Mouse (Mus musculus) heart, embryonic 16.5 days (tissue): ENCODE results near the gene Hist1h2bk. TPM values are rescaled to one million over a fixed set of nuclear protein-coding genes. Genes with fewer than 3 reads are reported as not detected.
"Not testable (repeated sequence)": the region's sequence is repeated elsewhere in the genome, so short reads cannot be mapped to it uniquely, and the experiment has no call there.

ENCODE experiments used
- ATAC-seq: fragments of 200-750 bp; cut with Nextera tagmentation; replicated peaks from 2 replicates; pipeline ENCODE4 v1.8.0; 2017; ENCODE audit warnings: moderate number of reproducible peaks; ENCODE audit not compliant: insufficient read depth, low FRiP score; ENCODE audit errors: extremely low read depth
- H3K27ac ChIP-seq: fragments of 300-500 bp; sonication (generic); 2 replicates; pipeline ENCODE4 v1.5.1; 2014; ENCODE audit warnings: mild to moderate bottlenecking, low read length, control low read depth, moderate library complexity
- H3K27me3 ChIP-seq: fragments of 300-500 bp; sonication (generic); 2 replicates; pipeline ENCODE4 v1.6.1; 2014; ENCODE audit warnings: low read length, mixed read lengths; ENCODE audit not compliant: control insufficient read depth, insufficient read depth
- H3K36me3 ChIP-seq: fragments of 300-500 bp; sonication (generic); 2 replicates; pipeline ENCODE4 v1.6.1; 2014; ENCODE audit not compliant: control insufficient read depth, insufficient read depth
- H3K4me1 ChIP-seq: fragments of 300-500 bp; sonication (generic); 2 replicates; pipeline ENCODE4 v1.6.1; 2014; ENCODE audit warnings: low read length, mixed read lengths; ENCODE audit not compliant: control insufficient read depth, insufficient read depth
- H3K4me2 ChIP-seq: fragments of 300-500 bp; sonication (generic); 2 replicates; pipeline ENCODE4 v1.6.1; 2014; ENCODE audit warnings: low read depth, mild to moderate bottlenecking, control low read depth, low read length
- H3K4me3 ChIP-seq: fragments of 300-500 bp; sonication (generic); 2 replicates; pipeline ENCODE4 v1.5.1; 2014; ENCODE audit warnings: mild to moderate bottlenecking, control low read depth, low read length
- H3K9ac ChIP-seq: fragments of 300-500 bp; sonication (generic); 2 replicates; pipeline ENCODE4 v1.6.1; 2014; ENCODE audit warnings: low read length, control low read depth
- H3K9me3 ChIP-seq: fragments of 300-500 bp; sonication (generic); replicated peaks from 2 replicates; pipeline ENCODE4 v1.6.1; 2016; ENCODE audit warnings: low read length; ENCODE audit not compliant: control insufficient read depth
- WGBS: fragments of 180-500 bp; shearing (Covaris S2); extraction: QIAGEN DNeasy Blood & Tissue Kit; methylation state at CpG from one replicate; pipeline ENCODE4 v1.1.7; 2014; 5-methylcytosine and 5-hydroxymethylcytosine counted together
- polyA plus RNA-seq: library from polyadenylated mRNA; unstranded; fragments of >200 nt; fragmentation: Nextera tagmentation; extraction: Ambion mirVana; gene quantifications from 2 replicates; pipeline ENCODE4 v1.2.1, GENCODE M21; 2015

Hist1h2bk gene
- polyA plus RNA-seq, 1 experiment from 2014 or later: 3.1 TPM

GRCm38 (mm10) chr13:22036149-22036956 lies 683 bp downstream of the Hist1h2bk start:
- Histone ChIP-seq H3K4me1 (peaks cover 19% of the 10 kb centered on the region), H3K9me3 (no peaks in the 10 kb centered on the region), H3K4me2 (peak overlapping the region; percentile 58), H3K27me3 (no peaks in the 10 kb centered on the region), H3K4me3 (peak overlapping the region; percentile 38), H3K9ac (peak overlapping the region; percentile 43), H3K27ac (peak overlapping the region; percentile 48), H3K36me3 (no peaks in the 10 kb centered on the region)
- WGBS: 4% methylated on average over 17 of the region's 23 CpGs
- ATAC-seq: peak; percentile 16

DNA sequence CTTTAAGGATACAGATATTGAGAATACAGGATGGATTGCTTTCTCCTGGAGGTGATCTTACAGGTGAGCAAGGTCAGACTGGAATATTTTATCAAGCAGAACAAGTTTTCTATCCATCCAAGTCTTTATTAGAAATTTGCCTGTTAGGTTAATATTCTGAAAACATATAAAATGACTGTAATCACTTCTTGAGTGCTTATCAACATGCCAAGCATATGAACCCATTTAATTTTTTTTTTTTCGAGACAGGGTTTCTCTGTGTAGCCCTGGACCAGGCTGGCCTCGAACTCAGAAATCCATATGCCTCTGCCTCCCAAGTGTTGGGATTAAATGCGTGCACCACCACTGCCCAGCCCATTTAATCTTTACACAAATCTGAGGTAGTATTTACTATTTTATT lies 1.3 kb downstream of the Hist1h2bk start:
- peak overlapping the region; percentile 58 for H3K4me2 ChIP-seq
- H3K27ac ChIP-seq: peak overlapping the region; percentile 48
- 70% methylated on average over 3 of the region's 3 CpGs for WGBS
- H3K27me3 ChIP-seq: no peaks in the 10 kb centered on the region
- H3K9ac ChIP-seq: peak overlapping the region; percentile 43
- H3K9me3 ChIP-seq: no peaks in the 10 kb centered on the region
- peaks cover 21% of the 10 kb centered on the region for H3K4me1 ChIP-seq
- H3K36me3 ChIP-seq: no peaks in the 10 kb centered on the region
- H3K4me3 ChIP-seq: peak overlapping the region; percentile 38; the same call in 1 of the 2 replicates
- ATAC-seq: no peak

DNA sequence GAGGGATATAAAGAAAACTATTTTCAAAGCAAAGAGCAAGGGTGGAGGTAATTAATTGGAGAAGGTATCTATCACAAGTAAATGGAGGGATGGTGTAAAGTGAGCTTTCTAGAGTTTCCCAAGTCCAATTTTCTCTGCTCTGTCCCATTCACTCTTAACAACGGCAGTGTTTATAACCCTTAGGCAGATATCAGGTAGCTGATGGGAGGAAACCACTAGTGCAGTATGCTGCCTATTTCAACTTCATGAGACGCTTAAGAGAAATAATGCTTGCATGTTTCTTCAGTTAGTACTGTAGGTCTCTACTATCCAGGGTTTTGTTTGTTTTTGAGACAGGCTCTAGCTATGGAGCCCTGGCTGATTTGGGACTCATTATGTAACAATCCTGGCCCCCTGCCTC lies 1.7 kb downstream of the Hist1h2bk start:
- Histone ChIP-seq H3K9me3 (no peaks in the 10 kb centered on the region), H3K36me3 (no peaks in the 10 kb centered on the region), H3K27me3 (no peaks in the 10 kb centered on the region), H3K4me1 (peaks cover 25% of the 10 kb centered on the region), H3K9ac (no peak overlapping the region), H3K4me3 (no peak overlapping the region), H3K27ac (no peak overlapping the region), H3K4me2 (no peak overlapping the region)
- no peak for ATAC-seq
- WGBS: 72% methylated on average over 2 of the region's 2 CpGs

- Histone ChIP-seq H3K9ac (no peak overlapping the region), H3K4me3 (no peak overlapping the region), H3K27ac (no peak overlapping the region), H3K36me3 (no peaks in the 10 kb centered on the region), H3K9me3 (no peaks in the 10 kb centered on the region), H3K27me3 (no peaks in the 10 kb centered on the region), H3K4me2 (peak overlapping the region; percentile 62; the same call in 1 of the 2 replicates), H3K4me1 (peaks cover 31% of the 10 kb centered on the region)
- 73% methylated on average over 5 of the region's 5 CpGs for WGBS
- no peak for ATAC-seq
Observed at GRCm38 (mm10) chr13:22039364-22039763, 3.7 kb downstream of the Hist1h2bk start.

- peaks cover 28% of the 10 kb centered on the region for H3K4me1 ChIP-seq
- 11% methylated on average over 2 of the region's 2 CpGs for WGBS
- ATAC-seq: no peak
- H3K9ac ChIP-seq: peak overlapping the region; percentile 18; the same call in 1 of the 2 replicates
- peak overlapping the region; percentile 55 for H3K4me3 ChIP-seq
- peak overlapping the region; percentile 62 for H3K4me2 ChIP-seq
- H3K9me3 ChIP-seq: no peaks in the 10 kb centered on the region
- H3K27ac ChIP-seq: peak overlapping the region; percentile 81
- H3K27me3 ChIP-seq: no peaks in the 10 kb centered on the region
- H3K36me3 ChIP-seq: no peaks in the 10 kb centered on the region
Observed at GRCm38 (mm10) chr13:22039951-22040463, 4.3 kb downstream of the Hist1h2bk start.

DNA sequence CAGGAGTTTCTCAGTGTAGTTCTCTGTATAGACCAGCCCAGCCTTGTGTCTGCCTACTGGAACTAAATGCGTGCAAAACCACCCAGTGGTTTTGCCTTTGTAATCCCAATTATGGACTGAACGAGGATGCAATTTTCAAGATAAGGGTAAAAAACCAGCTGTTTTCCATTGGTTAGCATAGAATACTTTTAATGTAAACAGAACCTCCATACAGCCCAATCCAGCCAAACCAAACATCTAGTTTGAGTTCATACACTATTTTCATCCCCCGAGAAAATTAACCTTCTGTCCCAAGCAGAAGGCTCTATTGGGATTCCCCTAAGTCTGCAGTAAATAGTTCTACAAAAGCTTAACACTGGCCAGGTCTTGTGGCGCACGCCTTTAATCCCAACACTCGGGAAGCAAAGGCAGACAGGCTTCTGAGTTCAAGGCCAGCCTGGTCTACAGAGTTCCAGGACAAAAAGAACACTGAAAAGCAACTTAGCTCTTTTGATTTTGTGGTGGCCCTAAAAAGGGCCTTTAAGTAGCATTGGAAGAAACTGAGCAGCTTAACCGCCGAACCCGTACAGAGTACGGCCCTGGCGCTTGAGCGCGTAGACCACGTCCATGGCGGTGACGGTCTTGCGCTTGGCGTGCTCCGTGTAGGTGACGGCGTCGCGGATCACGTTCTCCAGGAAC lies 4.9 kb downstream of the Hist1h2bk start:
- Histone ChIP-seq H3K36me3 (no peaks in the 10 kb centered on the region), H3K4me1 (peaks cover 28% of the 10 kb centered on the region), H3K27ac (peak overlapping the region; percentile 81), H3K4me3 (peak overlapping the region; percentile 55), H3K9me3 (no peaks in the 10 kb centered on the region), H3K27me3 (no peaks in the 10 kb centered on the region), H3K4me2 (peak overlapping the region; percentile 62), H3K9ac (peak overlapping the region; percentile 43)
- under 1% methylated on average over 19 of the region's 24 CpGs for WGBS
- ATAC-seq: peak; percentile 1; the same call in 1 of the 2 replicates

DNA sequence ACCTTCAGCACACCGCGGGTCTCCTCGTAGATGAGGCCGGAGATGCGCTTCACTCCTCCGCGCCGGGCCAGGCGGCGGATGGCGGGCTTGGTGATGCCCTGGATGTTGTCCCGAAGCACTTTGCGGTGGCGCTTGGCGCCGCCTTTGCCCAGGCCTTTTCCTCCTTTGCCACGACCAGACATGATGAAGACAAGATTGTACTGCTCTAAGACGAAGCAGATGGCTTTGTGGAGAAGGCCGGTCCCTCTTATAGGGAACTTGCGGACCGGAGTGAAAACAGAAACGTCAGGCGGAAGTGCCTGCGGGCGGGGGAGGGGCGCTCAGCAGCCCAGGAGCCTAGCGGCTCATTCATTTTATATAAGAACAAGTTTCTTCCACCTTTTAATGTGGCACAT lies 5.5 kb downstream of the Hist1h2bk start, which contains the start of gene Hist1h4i:
TSS of gene Hist1h4i (minus strand) at position 221 of the 395 bp plus-strand sequence.
- Histone ChIP-seq H3K9ac (peak within 1 kb of the TSS; percentile 74), H3K4me2 (peak within 1 kb of the TSS; percentile 68), H3K4me3 (peak within 1 kb of the TSS; percentile 55), H3K27ac (peak within 1 kb of the TSS; percentile 88), H3K4me1 (peaks cover 28% of the 10 kb centered on the region)
- H3K36me3 ChIP-seq, H3K27me3 ChIP-seq, H3K9me3 ChIP-seq: not testable (repeated sequence)
- peak; percentile 56 for ATAC-seq
- 0% methylated on average over 22 of the region's 27 CpGs for WGBS

DNA sequence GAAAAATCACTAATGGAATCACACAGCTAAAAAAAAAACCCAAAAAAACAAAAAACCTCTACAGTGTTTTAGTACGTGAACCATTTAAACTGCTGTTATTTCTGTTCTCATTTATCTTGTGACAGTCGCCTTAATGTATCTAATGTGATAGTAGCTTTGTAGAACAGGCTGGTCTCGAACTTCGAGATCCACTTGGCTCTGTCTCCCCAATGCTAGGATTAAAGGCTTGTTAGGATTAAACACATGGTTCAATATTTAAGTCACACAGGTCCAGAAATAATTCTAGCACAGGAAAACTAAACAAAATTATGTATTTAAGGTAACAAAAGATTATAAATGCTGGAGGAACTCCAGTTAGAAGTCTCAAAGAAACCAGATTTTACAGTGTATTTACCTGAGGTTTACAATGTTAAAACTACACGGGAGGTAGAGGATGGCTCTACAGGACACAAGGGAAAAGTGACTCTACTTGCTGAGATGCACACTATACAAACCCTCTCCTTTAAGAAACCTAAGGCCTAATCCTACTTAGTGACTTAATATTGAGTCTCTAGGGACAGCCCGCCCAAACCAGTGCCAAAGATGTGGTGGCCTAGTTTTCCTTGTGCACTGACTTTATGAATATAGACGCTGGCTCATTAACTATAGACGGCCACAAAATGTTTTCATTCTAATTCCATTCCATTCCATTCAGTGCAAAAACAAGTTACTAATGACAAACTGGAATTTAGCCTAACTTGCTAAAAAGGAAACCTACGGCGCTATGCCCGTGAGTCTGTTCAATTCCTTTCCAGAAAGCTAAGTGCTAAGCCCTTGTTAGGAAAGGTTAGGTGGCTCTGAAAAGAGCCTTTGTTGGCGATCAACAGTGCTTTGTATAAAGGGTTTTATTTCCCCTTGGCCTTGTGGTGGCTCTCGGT lies 6.2 kb downstream of the Hist1h2bk start:
- H3K4me1 ChIP-seq: peaks cover 22% of the 10 kb centered on the region
- H3K4me2 ChIP-seq: peak overlapping the region; percentile 68
- no peak for ATAC-seq
- H3K9ac ChIP-seq: peak overlapping the region; percentile 74
- no peaks in the 10 kb centered on the region for H3K9me3 ChIP-seq
- WGBS: 6% methylated on average over 13 of the region's 13 CpGs
- H3K4me3 ChIP-seq: peak overlapping the region; percentile 49
- H3K36me3 ChIP-seq: no peaks in the 10 kb centered on the region
- H3K27me3 ChIP-seq: no peaks in the 10 kb centered on the region
- H3K27ac ChIP-seq: peak overlapping the region; percentile 88
